Mouse (Mus musculus) heart, embryonic 16.5 days (tissue): ENCODE measurements at regions not wholly inside any gene's neighbourhood (a gene's known extent, or its start where the extent isn't known, plus 50 kb on each side); places are given as distances from the start of the nearest gene placed in this dataset.

Experiments used
- ATAC-seq: fragments of 200-750 bp; cut with Nextera tagmentation; replicated peaks from 2 replicates; pipeline ENCODE4 v1.8.0; 2017; ENCODE audit warnings: moderate number of reproducible peaks; ENCODE audit not compliant: insufficient read depth, low FRiP score; ENCODE audit errors: extremely low read depth
- H3K27ac ChIP-seq: fragments of 300-500 bp; sonication (generic); 2 replicates; pipeline ENCODE4 v1.5.1; 2014; ENCODE audit warnings: mild to moderate bottlenecking, low read length, control low read depth, moderate library complexity
- H3K27me3 ChIP-seq: fragments of 300-500 bp; sonication (generic); 2 replicates; pipeline ENCODE4 v1.6.1; 2014; ENCODE audit warnings: low read length, mixed read lengths; ENCODE audit not compliant: control insufficient read depth, insufficient read depth
- H3K36me3 ChIP-seq: fragments of 300-500 bp; sonication (generic); 2 replicates; pipeline ENCODE4 v1.6.1; 2014; ENCODE audit not compliant: control insufficient read depth, insufficient read depth
- H3K4me1 ChIP-seq: fragments of 300-500 bp; sonication (generic); 2 replicates; pipeline ENCODE4 v1.6.1; 2014; ENCODE audit warnings: low read length, mixed read lengths; ENCODE audit not compliant: control insufficient read depth, insufficient read depth
- H3K4me2 ChIP-seq: fragments of 300-500 bp; sonication (generic); 2 replicates; pipeline ENCODE4 v1.6.1; 2014; ENCODE audit warnings: low read depth, mild to moderate bottlenecking, control low read depth, low read length
- H3K4me3 ChIP-seq: fragments of 300-500 bp; sonication (generic); 2 replicates; pipeline ENCODE4 v1.5.1; 2014; ENCODE audit warnings: mild to moderate bottlenecking, control low read depth, low read length
- H3K9ac ChIP-seq: fragments of 300-500 bp; sonication (generic); 2 replicates; pipeline ENCODE4 v1.6.1; 2014; ENCODE audit warnings: low read length, control low read depth
- H3K9me3 ChIP-seq: fragments of 300-500 bp; sonication (generic); replicated peaks from 2 replicates; pipeline ENCODE4 v1.6.1; 2016; ENCODE audit warnings: low read length; ENCODE audit not compliant: control insufficient read depth
- WGBS: fragments of 180-500 bp; shearing (Covaris S2); extraction: QIAGEN DNeasy Blood & Tissue Kit; methylation state at CpG from one replicate; pipeline ENCODE4 v1.1.7; 2014; 5-methylcytosine and 5-hydroxymethylcytosine counted together

DNA sequence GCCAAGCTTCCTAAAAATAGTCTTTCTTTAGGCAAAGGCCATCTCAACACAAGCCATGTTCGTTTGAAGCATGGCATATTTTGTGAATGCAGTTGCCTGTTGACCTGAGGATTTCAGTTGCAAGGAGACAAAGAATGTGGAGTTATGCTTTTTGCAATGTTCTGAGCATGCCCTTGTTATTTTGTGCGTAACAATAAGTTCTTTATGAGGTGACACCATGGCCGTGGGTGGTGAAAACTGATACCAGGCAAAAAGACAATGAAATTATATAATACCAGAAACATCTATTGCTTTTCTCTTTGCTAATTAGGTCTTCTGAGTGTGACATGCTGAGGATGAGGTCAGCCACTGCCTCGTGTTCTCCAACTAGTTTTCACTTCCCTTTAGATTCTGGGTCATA, 236.4 kb downstream of the Ttc32 start:
- no peaks in the 10 kb centered on the region for H3K36me3 ChIP-seq
- 70% methylated on average over 4 of the region's 4 CpGs for WGBS
- H3K27ac ChIP-seq = no peak overlapping the region
- no peak for ATAC-seq
- no peaks in the 10 kb centered on the region for H3K27me3 ChIP-seq
- no peak overlapping the region for H3K9ac ChIP-seq
- H3K4me3 ChIP-seq = no peak overlapping the region
- no peaks in the 10 kb centered on the region for H3K4me1 ChIP-seq
- H3K4me2 ChIP-seq = no peak overlapping the region
- no peaks in the 10 kb centered on the region for H3K9me3 ChIP-seq

DNA sequence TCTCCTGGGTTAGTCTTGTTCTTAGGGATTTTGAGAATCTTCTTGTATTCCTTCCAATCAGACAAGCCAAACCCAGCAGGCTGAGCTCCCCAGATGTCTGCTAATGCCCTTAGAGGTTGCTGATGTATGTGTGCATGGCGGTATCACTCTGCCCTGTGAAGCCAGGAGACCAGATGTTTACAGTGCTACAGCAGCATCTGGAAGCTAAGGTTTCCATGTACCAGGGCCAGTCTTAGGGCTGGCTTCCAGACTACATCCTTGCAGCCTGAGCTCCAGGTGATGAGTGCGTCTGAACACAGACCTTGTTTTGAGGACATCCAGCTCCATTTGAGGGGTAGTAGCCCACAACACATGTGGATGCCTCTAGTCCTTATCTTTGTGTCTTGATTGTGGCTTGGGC, 241.7 kb downstream of the Ttc32 start:
- Histone ChIP-seq H3K4me1 (no peaks in the 10 kb centered on the region), H3K27me3 (no peaks in the 10 kb centered on the region), H3K4me2 (no peak overlapping the region), H3K36me3 (no peaks in the 10 kb centered on the region), H3K9ac (no peak overlapping the region), H3K4me3 (no peak overlapping the region), H3K9me3 (no peaks in the 10 kb centered on the region), H3K27ac (no peak overlapping the region)
- WGBS = 88% methylated on average over 2 of the region's 2 CpGs
- no peak for ATAC-seq

- H3K27me3 ChIP-seq = no peaks in the 10 kb centered on the region
- H3K4me3 ChIP-seq = no peak overlapping the region
- no peak overlapping the region for H3K4me2 ChIP-seq
- no peaks in the 10 kb centered on the region for H3K36me3 ChIP-seq
- no peak overlapping the region for H3K27ac ChIP-seq
- no peaks in the 10 kb centered on the region for H3K4me1 ChIP-seq
- no peak overlapping the region for H3K9ac ChIP-seq
- ATAC-seq = no peak
- WGBS = 68% methylated on average over 1 of the region's 1 CpGs
- no peaks in the 10 kb centered on the region for H3K9me3 ChIP-seq
These were observed 244.4 kb downstream of the Ttc32 start for GRCm38 (mm10) chr12:9274181-9274580.

DNA sequence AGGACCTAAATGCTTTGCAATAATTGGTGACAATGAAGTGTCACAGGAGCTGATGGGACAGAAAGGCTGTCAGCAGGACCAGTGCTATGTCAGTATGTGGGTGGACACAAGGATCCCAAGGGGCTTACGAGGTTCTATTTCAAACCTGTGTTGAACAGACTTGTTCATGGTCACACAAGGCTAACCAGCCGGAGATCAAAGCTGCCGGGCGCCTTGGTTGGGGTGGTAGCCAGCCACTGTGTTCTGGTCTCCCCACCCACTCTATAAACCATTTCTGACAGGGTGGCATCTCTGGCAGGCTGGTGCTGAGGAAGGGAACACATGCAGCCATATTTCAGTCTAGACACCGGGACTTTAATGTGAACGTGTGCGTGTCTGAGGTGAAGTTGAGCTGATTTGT, 245.9 kb downstream of the Ttc32 start:
- Histone ChIP-seq H3K4me2 (no peak overlapping the region), H3K9ac (no peak overlapping the region), H3K4me3 (no peak overlapping the region), H3K4me1 (no peaks in the 10 kb centered on the region), H3K27ac (no peak overlapping the region), H3K9me3 (no peaks in the 10 kb centered on the region), H3K27me3 (no peaks in the 10 kb centered on the region), H3K36me3 (no peaks in the 10 kb centered on the region)
- 85% methylated on average over 7 of the region's 7 CpGs for WGBS
- no peak for ATAC-seq

- no peak for ATAC-seq
- no peak overlapping the region for H3K4me2 ChIP-seq
- 28% methylated on average over 5 of the region's 5 CpGs for WGBS
- no peak overlapping the region for H3K4me3 ChIP-seq
- H3K27ac ChIP-seq = no peak overlapping the region
- no peaks in the 10 kb centered on the region for H3K36me3 ChIP-seq
- H3K9ac ChIP-seq = no peak overlapping the region
- H3K4me1 ChIP-seq = no peaks in the 10 kb centered on the region
- H3K27me3 ChIP-seq = no peaks in the 10 kb centered on the region
- H3K9me3 ChIP-seq = no peaks in the 10 kb centered on the region
These were observed 248.9 kb downstream of the Ttc32 start for GRCm38 (mm10) chr12:9278735-9279134.

DNA sequence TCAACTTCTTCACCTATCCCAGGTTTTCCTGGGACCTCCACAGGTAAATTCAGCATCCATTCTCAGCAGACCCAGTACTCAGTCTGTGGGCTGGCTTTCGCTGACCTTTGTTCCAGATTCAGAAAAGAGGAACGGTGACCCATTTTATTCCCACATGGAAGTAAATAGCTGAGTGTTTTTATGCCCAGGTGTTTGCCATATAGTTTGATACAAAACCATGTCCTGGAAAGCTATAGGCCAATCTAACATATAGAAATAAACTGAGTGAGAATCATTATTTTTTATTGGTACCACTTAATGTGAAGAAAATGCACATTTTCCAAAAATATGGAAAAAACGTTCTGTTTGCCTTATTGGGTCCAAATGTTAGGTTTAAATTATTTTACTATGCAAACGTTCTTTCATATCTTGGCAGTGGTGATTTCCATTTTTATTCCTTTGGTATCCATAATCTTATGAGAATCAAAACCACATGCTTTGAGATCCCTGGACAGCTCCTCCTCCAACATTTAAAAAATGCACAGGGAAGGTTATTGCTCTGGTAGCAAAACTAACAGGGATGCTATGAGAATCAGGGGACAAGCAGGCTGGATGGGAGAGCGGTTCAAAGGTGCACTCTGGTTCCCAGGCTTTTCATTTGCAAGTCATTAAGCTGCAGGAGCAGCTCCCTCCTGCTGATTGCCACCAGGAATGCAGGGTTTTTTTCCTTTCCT, 250.3 kb downstream of the Ttc32 start:
- H3K27me3 ChIP-seq = no peaks in the 10 kb centered on the region
- H3K4me1 ChIP-seq = no peaks in the 10 kb centered on the region
- no peak for ATAC-seq
- H3K36me3 ChIP-seq = no peaks in the 10 kb centered on the region
- no peaks in the 10 kb centered on the region for H3K9me3 ChIP-seq
- no peak overlapping the region for H3K4me2 ChIP-seq
- H3K4me3 ChIP-seq = no peak overlapping the region
- WGBS = 50% methylated on average over 5 of the region's 5 CpGs
- no peak overlapping the region for H3K27ac ChIP-seq
- H3K9ac ChIP-seq = no peak overlapping the region

GRCm38 (mm10) chr12:9287271-9287670, 257.5 kb downstream of the Ttc32 start:
- no peaks in the 10 kb centered on the region for H3K9me3 ChIP-seq
- H3K4me3 ChIP-seq = no peak overlapping the region
- H3K27ac ChIP-seq = no peak overlapping the region
- H3K36me3 ChIP-seq = no peaks in the 10 kb centered on the region
- no peaks in the 10 kb centered on the region for H3K27me3 ChIP-seq
- no peak overlapping the region for H3K9ac ChIP-seq
- H3K4me1 ChIP-seq = no peaks in the 10 kb centered on the region
- no peak for ATAC-seq
- no peak overlapping the region for H3K4me2 ChIP-seq
- 74% methylated on average over 2 of the region's 2 CpGs for WGBS

GRCm38 (mm10) chr12:9292656-9293055, 262.9 kb downstream of the Ttc32 start:
- no peaks in the 10 kb centered on the region for H3K36me3 ChIP-seq
- no peak overlapping the region for H3K27ac ChIP-seq
- no peaks in the 10 kb centered on the region for H3K4me1 ChIP-seq
- no peak overlapping the region for H3K9ac ChIP-seq
- H3K4me2 ChIP-seq = no peak overlapping the region
- H3K27me3 ChIP-seq = no peaks in the 10 kb centered on the region
- H3K4me3 ChIP-seq = no peak overlapping the region
- H3K9me3 ChIP-seq = no peaks in the 10 kb centered on the region
- no peak for ATAC-seq

- Histone ChIP-seq H3K27ac (no peak overlapping the region), H3K27me3 (no peaks in the 10 kb centered on the region), H3K4me3 (no peak overlapping the region), H3K9ac (no peak overlapping the region), H3K9me3 (no peaks in the 10 kb centered on the region), H3K4me1 (no peaks in the 10 kb centered on the region), H3K4me2 (no peak overlapping the region), H3K36me3 (no peaks in the 10 kb centered on the region)
- 61% methylated on average over 3 of the region's 3 CpGs for WGBS
- no peak for ATAC-seq
These were observed 265.4 kb downstream of the Ttc32 start for GRCm38 (mm10) chr12:9295211-9295610.
